Mouse (Mus musculus): ENCODE measurements around the gene Sept5.

Gene Sept5

DNA sequence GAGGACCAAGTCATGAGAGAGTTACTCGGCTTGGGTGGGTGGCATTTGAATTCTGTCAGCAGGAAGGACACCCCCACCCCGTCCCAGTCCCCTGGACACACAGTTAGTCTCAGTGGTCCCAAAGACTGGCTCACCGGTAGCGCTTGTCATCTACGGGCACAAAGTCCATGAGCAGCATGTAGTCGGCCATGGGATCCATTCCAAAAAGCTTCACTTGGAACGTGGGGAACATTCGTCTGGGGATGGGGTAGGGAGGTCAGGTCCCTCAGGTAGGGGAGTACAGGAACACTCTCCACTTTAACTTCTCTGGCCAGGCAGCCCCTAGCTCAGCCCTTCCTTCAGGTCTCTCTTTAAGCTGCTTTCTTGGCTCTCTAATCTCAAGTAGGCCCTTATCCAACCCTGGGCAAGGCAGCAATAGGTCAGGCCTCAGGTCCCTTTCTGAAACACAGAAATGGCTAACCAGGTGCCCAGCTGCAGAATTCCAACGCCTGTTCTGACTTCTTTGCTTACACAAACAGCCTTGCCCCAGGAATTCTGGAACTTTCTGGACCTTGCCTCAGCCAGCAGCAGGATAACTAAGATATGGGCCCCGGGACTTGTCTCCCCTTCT lies 44.7 kb downstream of the Sept5 start:
- in situ Hi-C loops (cut with MboI, MseI) = no loop called here

GRCm38 (mm10) chr16:18583673-18584357 lies 45.9 kb downstream of the Sept5 start:
- in situ Hi-C loops (cut with MboI, MseI) = no loop called here

DNA sequence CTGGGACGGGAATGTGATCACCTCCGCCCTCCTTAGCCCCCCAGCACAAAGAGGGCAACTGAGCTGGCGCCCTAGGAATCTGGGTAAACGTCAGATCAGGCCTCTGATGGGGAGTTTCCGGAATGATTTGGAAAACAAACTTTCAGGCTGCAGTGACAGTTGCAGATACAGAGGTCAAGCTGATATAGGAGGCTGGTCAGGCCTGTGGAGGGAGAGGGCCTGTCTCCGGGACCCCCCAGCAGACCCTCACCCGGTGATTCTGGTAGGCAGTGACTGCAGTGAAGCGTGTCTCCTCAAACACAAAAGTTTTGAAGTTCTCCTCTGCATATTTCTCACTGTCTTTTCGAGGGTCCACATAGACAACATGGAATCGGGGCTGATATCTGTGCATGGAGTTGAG lies 46.6 kb downstream of the Sept5 start:
- in situ Hi-C loops (cut with MboI, MseI) = no loop called here

DNA sequence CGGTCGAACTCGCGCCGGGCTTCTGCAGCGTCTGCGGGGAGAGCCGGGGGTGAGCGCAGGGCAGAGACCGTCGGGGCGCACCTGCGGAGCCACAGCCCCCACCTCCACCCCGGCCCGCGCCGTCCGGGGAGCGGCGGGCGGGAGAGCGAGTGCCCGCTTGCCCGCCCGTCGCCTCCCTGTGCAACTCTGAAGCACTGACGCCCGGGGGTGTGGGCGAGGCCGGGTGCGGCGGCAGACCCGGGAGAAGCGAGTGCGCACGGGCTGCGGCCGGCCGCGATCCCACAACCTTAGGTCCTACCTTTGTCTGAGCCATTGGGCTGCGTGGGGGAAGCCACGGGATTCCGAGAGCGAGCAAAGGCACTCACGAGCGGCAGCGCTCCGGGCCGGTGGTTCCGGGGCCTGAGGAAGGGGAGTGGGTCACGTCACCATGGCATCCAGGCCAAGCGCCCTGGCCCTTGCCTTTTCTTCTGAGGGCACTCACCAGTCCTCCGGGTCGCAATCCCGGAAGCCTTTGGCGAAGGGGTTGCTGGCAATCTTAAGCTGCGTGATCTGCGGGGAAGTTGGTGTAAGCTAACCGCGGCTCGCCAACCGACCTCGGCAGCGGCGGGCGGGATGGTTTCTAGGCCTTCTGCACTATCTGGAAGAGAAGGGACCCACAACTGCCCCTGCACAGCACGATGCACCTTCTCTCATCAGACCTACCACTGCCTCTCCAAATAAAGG lies 47.2 kb downstream of the Sept5 start:
- in situ Hi-C loops (cut with MboI, MseI) = no loop called here

DNA sequence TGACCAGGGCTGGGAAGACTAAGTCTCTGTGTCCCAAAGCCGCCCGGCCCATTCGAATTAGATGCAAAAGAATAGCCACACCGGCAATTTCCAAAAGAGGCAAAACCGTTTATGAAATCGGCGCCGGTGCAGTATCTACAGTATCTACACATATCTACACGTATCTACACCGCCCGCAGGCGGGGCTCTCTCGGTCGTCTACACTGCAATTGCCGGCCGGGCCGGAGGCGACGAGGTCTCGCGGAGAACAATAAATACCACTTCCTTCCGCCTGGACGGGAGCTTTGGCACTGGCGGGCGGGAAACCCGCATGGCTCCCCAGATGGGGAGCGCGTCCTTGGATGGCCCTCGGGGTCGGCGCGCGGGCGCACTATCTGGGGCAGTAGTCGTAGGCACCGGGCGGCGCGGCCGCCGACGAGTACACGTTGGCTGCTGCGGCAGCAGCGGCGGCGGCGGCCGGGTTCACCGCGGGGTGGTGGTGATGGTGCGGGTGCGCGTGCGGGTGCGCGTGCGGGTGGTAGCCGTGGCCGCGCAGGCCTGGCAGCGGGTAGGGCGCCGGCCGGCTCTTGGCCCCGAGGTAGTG lies 48.0 kb downstream of the Sept5 start:
- in situ Hi-C loops (cut with MboI, MseI) = no loop called here

DNA sequence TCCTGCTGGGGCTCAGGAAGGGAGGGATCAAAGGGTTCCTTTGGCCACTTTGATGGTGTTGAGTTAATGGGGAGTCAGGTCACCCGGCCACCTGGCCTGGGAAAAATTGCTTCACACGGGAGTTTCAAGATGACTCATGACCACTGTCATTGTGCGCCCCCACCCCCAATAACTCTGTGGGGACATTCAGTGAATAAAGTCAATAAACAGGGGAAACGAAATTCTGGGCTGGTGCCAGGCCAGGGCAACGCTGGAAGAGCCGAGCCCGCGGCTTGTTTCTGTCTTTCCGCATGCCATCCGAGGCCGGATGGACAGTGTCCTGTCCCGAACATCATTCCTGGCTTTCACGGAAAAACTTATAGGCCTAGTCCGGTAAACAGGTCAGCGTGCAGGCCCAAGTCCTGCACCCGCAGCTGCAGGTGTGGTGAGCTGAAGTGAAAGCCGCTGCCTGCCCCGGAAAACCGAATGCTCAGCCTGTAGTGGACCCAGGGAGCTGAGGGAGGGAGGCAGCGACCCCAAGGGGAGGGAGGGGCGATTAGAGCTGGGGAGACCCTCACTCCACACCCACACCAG lies 48.6 kb downstream of the Sept5 start:
- in situ Hi-C loops (cut with MboI, MseI) = no loop called here

DNA sequence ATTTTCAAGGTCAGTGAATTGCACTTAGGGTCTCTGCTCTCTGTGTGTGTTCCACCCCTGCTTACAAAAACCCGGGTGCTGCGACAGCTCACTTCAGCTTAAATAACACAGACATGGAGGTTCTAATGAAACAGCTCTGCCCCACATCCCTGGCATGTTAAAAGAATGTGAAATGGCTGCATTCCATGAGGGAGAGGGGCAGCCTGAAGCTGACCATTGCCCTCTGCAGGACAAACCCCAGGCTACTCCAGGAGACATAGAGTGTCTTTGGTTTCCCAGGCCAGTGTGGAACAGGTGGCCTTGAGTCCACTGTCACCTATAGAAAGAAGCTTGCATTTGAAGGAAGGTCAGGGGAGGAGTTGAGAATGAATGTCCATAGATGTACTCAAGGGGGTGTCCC lies 49.4 kb downstream of the Sept5 start:
- in situ Hi-C loops (cut with MboI, MseI) = no loop called here

GRCm38 (mm10) chr16:18577599-18578160 lies 52.1 kb downstream of the Sept5 start:
- in situ Hi-C loops (cut with MboI, MseI) = no loop called here

GRCm38 (mm10) chr16:18577071-18577470 lies 52.7 kb downstream of the Sept5 start:
- in situ Hi-C loops (cut with MboI, MseI) = no loop called here

- in situ Hi-C loops (cut with MboI, MseI) = no loop called here
Measured at GRCm38 (mm10) chr16:18574196-18574595, 55.6 kb downstream of the Sept5 start.
